Mouse (Mus musculus) mesoderm, embryonic 11.5 days (tissue): ENCODE data around the gene Hist1h3f.

Experiments used
- DNase-seq: peaks from one replicate; pipeline ENCODE4 v3.0.0-alpha.2; 2012; ENCODE audit warnings: low read depth, low spot score

Gene Hist1h3f

GRCm38 (mm10) chr13:23543965-23544786 is at the start of gene Hist1h3f:
Gene Hist1h3f (plus strand): TSS chr13:23544052.
- DNase-seq = peak; percentile 94

GRCm38 (mm10) chr13:23495526-23495925 is 48.3 kb upstream of the Hist1h3f start:
- DNase-seq = no peak

- peak; percentile 70 for DNase-seq
Observed at GRCm38 (mm10) chr13:23497656-23498321, 46.1 kb upstream of the Hist1h3f start.

GRCm38 (mm10) chr13:23498653-23499052 is 45.2 kb upstream of the Hist1h3f start:
- DNase-seq = no peak

- no peak for DNase-seq
Observed at GRCm38 (mm10) chr13:23499943-23500342, 43.9 kb upstream of the Hist1h3f start.

- DNase-seq = peak; percentile 89
Observed at GRCm38 (mm10) chr13:23500424-23501200, 43.2 kb upstream of the Hist1h3f start.

GRCm38 (mm10) chr13:23501511-23501910 is 42.3 kb upstream of the Hist1h3f start:
- DNase-seq = no peak

- no peak for DNase-seq
Observed at GRCm38 (mm10) chr13:23502031-23502567, 41.8 kb upstream of the Hist1h3f start.

GRCm38 (mm10) chr13:23502916-23503315 is 40.9 kb upstream of the Hist1h3f start:
- no peak for DNase-seq

GRCm38 (mm10) chr13:23503797-23504196 is 40.1 kb upstream of the Hist1h3f start:
- DNase-seq = peak; percentile 75

GRCm38 (mm10) chr13:23505662-23506345 is 38.0 kb upstream of the Hist1h3f start:
- no peak for DNase-seq

GRCm38 (mm10) chr13:23506351-23506750 is 37.5 kb upstream of the Hist1h3f start:
- DNase-seq = peak; percentile 78

- DNase-seq = no peak
Observed at GRCm38 (mm10) chr13:23506819-23507515, 36.9 kb upstream of the Hist1h3f start.

- DNase-seq = no peak
Observed at GRCm38 (mm10) chr13:23510127-23510526, 33.7 kb upstream of the Hist1h3f start.

- DNase-seq = no peak
Observed at GRCm38 (mm10) chr13:23513517-23513916, 30.3 kb upstream of the Hist1h3f start.

- DNase-seq = no peak
Observed at GRCm38 (mm10) chr13:23515281-23515680, 28.6 kb upstream of the Hist1h3f start.

- no peak for DNase-seq
Observed at GRCm38 (mm10) chr13:23515826-23516620, 27.8 kb upstream of the Hist1h3f start.

- peak; percentile 79 for DNase-seq
Observed at GRCm38 (mm10) chr13:23516822-23517602, 26.8 kb upstream of the Hist1h3f start.
